In genomic region chr6:127123506-127123905, GRCm38 (mm10) we compare ENCODE assay signal across 27 mouse cellular contexts. TPM values are rescaled to one million over a fixed set of nuclear protein-coding genes. Genes with fewer than 3 reads are reported as not detected.
DNase-seq lines count a peak whose midpoint lies in the region; ATAC-seq lines count a peak whose summit lies in the region.
"Had no signal": no experiment of that assay in that cellular context is flagged by ENCODE, and none has a peak within 500 bp of the region (broad histone marks: within the 10 kb centered on the region; RNA-seq: fewer than 3 reads in every experiment).

No protein-coding gene starts in this region.

- peaks cover 6% of the 10 kb centered on the region; the same call in 1 of the 2 replicates for H3K36me3 ChIP-seq in midbrain, embryonic 11.5 days (ENCODE audit: control insufficient read depth, insufficient read depth, low read length)
- no peaks in the 10 kb centered on the region for H3K36me3 ChIP-seq in midbrain, embryonic 14.5 days (ENCODE audit: control insufficient read depth, insufficient read depth, low read length)
- H3K36me3 ChIP-seq: hindbrain, embryonic 13.5 days had no signal

- no peak overlapping the region for H3K4me3 ChIP-seq in midbrain, embryonic 11.5 days (ENCODE audit: low read depth, low read length)
- H3K4me3 ChIP-seq in midbrain, embryonic 14.5 days (replicated peaks; ENCODE audit: low read depth, low read length): no peak overlapping the region
- H3K4me3 ChIP-seq: forebrain, embryonic 10.5 days; forebrain, embryonic 13.5 days; heart, adult 2 months; heart, embryonic 10.5 days; hindbrain, embryonic 13.5 days; intestine, embryonic 15.5 days had no signal

- no peaks in the 10 kb centered on the region for H3K27me3 ChIP-seq in midbrain, embryonic 11.5 days (ENCODE audit: control insufficient read depth, insufficient read depth, low read length)
- H3K27me3 ChIP-seq in midbrain, embryonic 14.5 days (ENCODE audit: control insufficient read depth, insufficient read depth, low read length): no peaks in the 10 kb centered on the region
- H3K27me3 ChIP-seq: forebrain, embryonic 13.5 days; hindbrain, embryonic 13.5 days; intestine, embryonic 15.5 days had no signal

- WGBS in midbrain, embryonic 11.5 days: 90% methylated on average over 7 of the region's 7 CpGs
- WGBS in midbrain, embryonic 14.5 days: 89% methylated on average over 7 of the region's 7 CpGs

- no peak overlapping the region for H3K9ac ChIP-seq in midbrain, embryonic 11.5 days (ENCODE audit: low read length)
- no peak overlapping the region for H3K9ac ChIP-seq in midbrain, embryonic 14.5 days (replicated peaks; ENCODE audit: low read length)
- H3K9ac ChIP-seq: forebrain, embryonic 13.5 days; hindbrain, embryonic 13.5 days; intestine, embryonic 15.5 days had no signal

- no peak overlapping the region for H3K27ac ChIP-seq in midbrain, embryonic 11.5 days (ENCODE audit: low read depth, low read length)
- no peak overlapping the region for H3K27ac ChIP-seq in midbrain, embryonic 14.5 days (replicated peaks; ENCODE audit: low read depth, low read length)
- H3K27ac ChIP-seq: forebrain, embryonic 10.5 days; forebrain, embryonic 13.5 days; heart, adult 2 months; heart, embryonic 10.5 days; hindbrain, embryonic 13.5 days; intestine, embryonic 15.5 days had no signal

- peak; percentile 76 to 83 for DNase-seq in adrenal gland, adult (ENCODE audit: inconsistent age in 2 of 2, low spot score in 1 of 2)
- DNase-seq in adrenal gland, postnatal 4 days (ENCODE audit: low spot score in 2 of 2): no peak
- DNase-seq in midbrain, embryonic 11.5 days (ENCODE audit: low spot score, missing footprints): peak; percentile 82
- no peak for DNase-seq in midbrain, embryonic 14.5 days
- peak; percentile 69 for DNase-seq in adrenal gland, postnatal 14 days
- DNase-seq in testis, postnatal 14 days (ENCODE audit: low spot score): peak; percentile 58
- DNase-seq: cerebellum, adult 18-20 months; cerebellum, adult 9-10 months; cerebellum, postnatal 14 days; gastrocnemius, postnatal 10 days; gastrocnemius, postnatal 36 days; heart, adult 2 months had no signal

- ATAC-seq in midbrain, embryonic 11.5 days (ENCODE audit: low FRiP score): no peak
- no peak for ATAC-seq in midbrain, embryonic 14.5 days (ENCODE audit: low FRiP score, low TSS enrichment)
- ATAC-seq in activated CD4-positive, CD25-positive, alpha-beta regulatory T cell, adult 4 months: no peak
- ATAC-seq: forebrain, embryonic 13.5 days; forebrain, embryonic 16.5 days; hindbrain, embryonic 16.5 days; intestine, embryonic 15.5 days had no signal

- no peak overlapping the region for H3K4me2 ChIP-seq in midbrain, embryonic 11.5 days
- no peak overlapping the region for H3K4me2 ChIP-seq in midbrain, embryonic 14.5 days (ENCODE audit: low read length)
- H3K4me2 ChIP-seq: forebrain, embryonic 13.5 days; hindbrain, embryonic 13.5 days; intestine, embryonic 15.5 days had no signal

- H3K4me1 ChIP-seq in midbrain, embryonic 11.5 days (ENCODE audit: control insufficient read depth, insufficient read depth, low read length): no peaks in the 10 kb centered on the region
- no peaks in the 10 kb centered on the region for H3K4me1 ChIP-seq in midbrain, embryonic 14.5 days (ENCODE audit: control insufficient read depth, insufficient read depth, low read length)
- H3K4me1 ChIP-seq: forebrain, embryonic 10.5 days; forebrain, embryonic 13.5 days; heart, embryonic 10.5 days; hindbrain, embryonic 13.5 days; intestine, embryonic 15.5 days had no signal

- no peaks in the 10 kb centered on the region for H3K9me3 ChIP-seq in midbrain, embryonic 11.5 days (ENCODE audit: control insufficient read depth, low read length)
- no peaks in the 10 kb centered on the region for H3K9me3 ChIP-seq in midbrain, embryonic 14.5 days (ENCODE audit: control insufficient read depth, low read length)
- H3K9me3 ChIP-seq: forebrain, embryonic 10.5 days; forebrain, embryonic 13.5 days; heart, embryonic 10.5 days; hindbrain, embryonic 13.5 days; intestine, embryonic 15.5 days had no signal

RNA-seq across cellular contexts. Expression of gene Tigar, which starts 14.1 kb away (rescaled TPM):
- 10 to 100 TPM; 13.5 to 13.7 TPM for total RNA-seq in adrenal gland, postnatal 4 days (2021)
- 5.8 and 6.9 TPM in 2 replicates for polyA plus RNA-seq in midbrain, embryonic 11.5 days (2014; fragmentation: Nextera tagmentation; extraction: Ambion mirVana)
- 5.0 and 6.5 TPM in 2 replicates for polyA plus RNA-seq in midbrain, embryonic 14.5 days (2014; fragmentation: Nextera tagmentation; extraction: Ambion mirVana)
- total RNA-seq in adrenal gland, postnatal 14 days (2021): 15.4 and 18.3 TPM in 2 replicates
- polyA plus RNA-seq in activated CD4-positive, CD25-positive, alpha-beta regulatory T cell, adult 4 months (2017; shearing (Covaris generic)): 1 to 10 TPM; 6.7 to 8.2 TPM

RNA-seq across cellular contexts. Expression of gene Ccnd2, which starts 28.5 kb away (rescaled TPM):
- total RNA-seq in adrenal gland, postnatal 4 days (2021): 100 to 1,000 TPM; 267 to 278 TPM
- polyA plus RNA-seq in midbrain, embryonic 11.5 days (2014; fragmentation: Nextera tagmentation; extraction: Ambion mirVana): 1,627 and 1,717 TPM in 2 replicates
- 252 and 477 TPM in 2 replicates for polyA plus RNA-seq in midbrain, embryonic 14.5 days (2014; fragmentation: Nextera tagmentation; extraction: Ambion mirVana)
- total RNA-seq in adrenal gland, postnatal 14 days (2021): 206 and 209 TPM in 2 replicates
- polyA plus RNA-seq in activated CD4-positive, CD25-positive, alpha-beta regulatory T cell, adult 4 months (2017; shearing (Covaris generic)): 100 to 1,000 TPM; 863 to 906 TPM

RNA-seq across cellular contexts. Expression of gene Fgf23, which starts 50.8 kb away (rescaled TPM):
- total RNA-seq in adrenal gland, postnatal 4 days (2021): not detected
- 0.11 TPM in 1 of 2 replicates, not detected in the other for polyA plus RNA-seq in midbrain, embryonic 11.5 days (2014; fragmentation: Nextera tagmentation; extraction: Ambion mirVana)
- polyA plus RNA-seq in midbrain, embryonic 14.5 days (2014; fragmentation: Nextera tagmentation; extraction: Ambion mirVana): 0.18 TPM in 1 of 2 replicates, not detected in the other
- total RNA-seq in adrenal gland, postnatal 14 days (2021): not detected in 2 replicates
- polyA plus RNA-seq in activated CD4-positive, CD25-positive, alpha-beta regulatory T cell, adult 4 months (2017; shearing (Covaris generic)): not detected
- total RNA-seq: ES-E14; gastrocnemius, adult 18-20 months; gastrocnemius, postnatal 36 days; granulocyte monocyte progenitor cell, adult 5-6 weeks; heart, adult 2 months; heart, postnatal 25 days; hematopoietic stem cell, adult 5-6 weeks had no signal
- polyA plus RNA-seq: embryonic facial prominence, embryonic 11.5 days; embryonic facial prominence, embryonic 14.5 days; forebrain, embryonic 10.5 days; forebrain, embryonic 13.5 days; heart, adult 2 months; hindbrain, embryonic 13.5 days; intestine, embryonic 15.5 days had no signal

Comparison
In these comparisons a context has a peak if more than half of its experiments do, and no peak if none do; other contexts are left out.
1. DNase-seq: peak in adrenal gland, adult (2 of 2), midbrain, embryonic 11.5 days (single experiment), adrenal gland, postnatal 14 days (single experiment) and testis, postnatal 14 days (single experiment); none in adrenal gland, postnatal 4 days (0 of 2) and midbrain, embryonic 14.5 days (single experiment).